Mouse (Mus musculus) kidney, embryonic 15.5 days (tissue): ENCODE data around the gene Nr4a1. TPM values are rescaled to one million over a fixed set of nuclear protein-coding genes. Genes with fewer than 3 reads are reported as not detected.

Experiments
- ATAC-seq: fragments of 200-750 bp; cut with Nextera tagmentation; replicated peaks from 2 replicates; pipeline ENCODE4 v1.8.0; 2017; ENCODE audit warnings: moderate TSS enrichment; ENCODE audit not compliant: low FRiP score
- H3K27ac ChIP-seq: fragments of 300-500 bp; sonication (generic); 2 replicates; pipeline ENCODE4 v1.5.1; 2015; ENCODE audit warnings: mild to moderate bottlenecking, inconsistent platforms
- H3K27me3 ChIP-seq: fragments of 300-500 bp; sonication (generic); 2 replicates; pipeline ENCODE4 v1.6.1; 2015; ENCODE audit warnings: inconsistent platforms
- H3K36me3 ChIP-seq: fragments of 300-500 bp; sonication (generic); 2 replicates; pipeline ENCODE4 v1.6.1; 2015; ENCODE audit warnings: inconsistent platforms
- H3K4me1 ChIP-seq: fragments of 300-500 bp; sonication (generic); 2 replicates; pipeline ENCODE4 v1.6.1; 2015; ENCODE audit warnings: inconsistent platforms
- H3K4me2 ChIP-seq: fragments of 300-500 bp; sonication (generic); 2 replicates; pipeline ENCODE4 v1.6.1; 2015; ENCODE audit warnings: moderate library complexity, mild to moderate bottlenecking, inconsistent platforms
- H3K4me3 ChIP-seq: fragments of 300-500 bp; sonication (generic); replicated peaks from 2 replicates; pipeline ENCODE4 v1.5.1; 2015; ENCODE audit warnings: mild to moderate bottlenecking, inconsistent platforms
- H3K9ac ChIP-seq: fragments of 300-500 bp; sonication (generic); 2 replicates; pipeline ENCODE4 v1.6.1; 2015; ENCODE audit warnings: mild to moderate bottlenecking, inconsistent platforms
- H3K9me3 ChIP-seq: fragments of 300-500 bp; sonication (generic); replicated peaks from 2 replicates; pipeline ENCODE4 v1.6.1; 2016; ENCODE audit warnings: inconsistent platforms
- WGBS: fragments of 180-500 bp; shearing (Covaris S2); methylation state at CpG from one replicate; pipeline ENCODE4 v1.1.7; 2015; ENCODE audit warnings: mixed read lengths; 5-methylcytosine and 5-hydroxymethylcytosine counted together
- polyA plus RNA-seq: library from polyadenylated mRNA; unstranded; fragments of >200 nt; fragmentation: Nextera tagmentation; extraction: Ambion mirVana; gene quantifications from 2 replicates; pipeline ENCODE4 v1.2.1, GENCODE M21; 2015

The Nr4a1 gene
- polyA plus RNA-seq, 1 experiment from 2014 or later = 10.0 TPM

- H3K9ac ChIP-seq = peak overlapping the region; percentile 47
- H3K27me3 ChIP-seq = no peaks in the 10 kb centered on the region
- ATAC-seq = peak; percentile 97
- H3K4me3 ChIP-seq = peak overlapping the region; percentile 52
- H3K4me2 ChIP-seq = peak overlapping the region; percentile 78
- under 1% methylated on average over 56 of the region's 56 CpGs for WGBS
- peaks cover 26% of the 10 kb centered on the region for H3K4me1 ChIP-seq
- H3K9me3 ChIP-seq = no peaks in the 10 kb centered on the region
- H3K27ac ChIP-seq = peak overlapping the region; percentile 90
- H3K36me3 ChIP-seq = no peaks in the 10 kb centered on the region
Measured at GRCm38 (mm10) chr15:101246231-101247154, 7.6 kb upstream of the Nr4a1 start.

GRCm38 (mm10) chr15:101247155-101247498, 6.9 kb upstream of the Nr4a1 start:
- H3K27me3 ChIP-seq = no peaks in the 10 kb centered on the region
- peak overlapping the region; percentile 78 for H3K4me2 ChIP-seq
- H3K9ac ChIP-seq = no peak overlapping the region
- H3K4me1 ChIP-seq = peaks cover 20% of the 10 kb centered on the region
- ATAC-seq = no peak
- no peaks in the 10 kb centered on the region for H3K9me3 ChIP-seq
- H3K36me3 ChIP-seq = no peaks in the 10 kb centered on the region
- WGBS = 71% methylated on average over 1 of the region's 1 CpGs
- H3K4me3 ChIP-seq = no peak overlapping the region
- H3K27ac ChIP-seq = peak overlapping the region; percentile 90

- no peak overlapping the region for H3K9ac ChIP-seq
- 62% methylated on average over 5 of the region's 5 CpGs for WGBS
- ATAC-seq = no peak
Measured at GRCm38 (mm10) chr15:101248029-101248710, 5.9 kb upstream of the Nr4a1 start.

GRCm38 (mm10) chr15:101250220-101250800, 3.8 kb upstream of the Nr4a1 start:
- no peak overlapping the region for H3K27ac ChIP-seq
- H3K36me3 ChIP-seq = no peaks in the 10 kb centered on the region
- no peak overlapping the region for H3K9ac ChIP-seq
- no peak overlapping the region for H3K4me2 ChIP-seq
- H3K27me3 ChIP-seq = no peaks in the 10 kb centered on the region
- 71% methylated on average over 9 of the region's 9 CpGs for WGBS
- H3K4me3 ChIP-seq = no peak overlapping the region
- H3K4me1 ChIP-seq = peaks cover 20% of the 10 kb centered on the region
- H3K9me3 ChIP-seq = no peaks in the 10 kb centered on the region
- no peak for ATAC-seq

More at GRCm38 (mm10) chr15:101248029-101248710, 5.9 kb upstream of the Nr4a1 start:
- no peaks in the 10 kb centered on the region for H3K36me3 ChIP-seq
- no peak overlapping the region for H3K4me2 ChIP-seq
- no peak overlapping the region for H3K27ac ChIP-seq
- H3K27me3 ChIP-seq = no peaks in the 10 kb centered on the region
- no peaks in the 10 kb centered on the region for H3K9me3 ChIP-seq
- H3K4me1 ChIP-seq = peaks cover 15% of the 10 kb centered on the region
- no peak overlapping the region for H3K4me3 ChIP-seq

GRCm38 (mm10) chr15:101251930-101252329, 2.1 kb upstream of the Nr4a1 start:
- 92% methylated on average over 5 of the region's 5 CpGs for WGBS
- Histone ChIP-seq H3K9me3 (no peaks in the 10 kb centered on the region), H3K9ac (no peak overlapping the region), H3K27ac (no peak overlapping the region), H3K36me3 (no peaks in the 10 kb centered on the region), H3K27me3 (no peaks in the 10 kb centered on the region), H3K4me1 (peaks cover 12% of the 10 kb centered on the region), H3K4me3 (no peak overlapping the region), H3K4me2 (no peak overlapping the region)
- ATAC-seq = no peak

- no peak for ATAC-seq
- Histone ChIP-seq H3K4me1 (peaks cover 9% of the 10 kb centered on the region), H3K4me2 (no peak overlapping the region), H3K27ac (no peak overlapping the region), H3K9me3 (no peaks in the 10 kb centered on the region), H3K36me3 (no peaks in the 10 kb centered on the region), H3K9ac (no peak overlapping the region), H3K4me3 (no peak overlapping the region), H3K27me3 (no peaks in the 10 kb centered on the region)
- 87% methylated on average over 6 of the region's 6 CpGs for WGBS
Measured at GRCm38 (mm10) chr15:101252614-101253013, 1.5 kb upstream of the Nr4a1 start.

GRCm38 (mm10) chr15:101253563-101253885, 545 bp upstream of the Nr4a1 start:
- Histone ChIP-seq H3K9me3 (no peaks in the 10 kb centered on the region), H3K4me1 (peaks cover 9% of the 10 kb centered on the region), H3K27ac (0 out of 2 replicates have a peak overlapping the region, but pooled peaks have one; percentile 24), H3K27me3 (no peaks in the 10 kb centered on the region), H3K9ac (peak overlapping the region; percentile 68; the same call in 1 of the 2 replicates), H3K4me3 (peak overlapping the region; percentile 58), H3K36me3 (no peaks in the 10 kb centered on the region), H3K4me2 (peak overlapping the region; percentile 88)
- no peak for ATAC-seq
- 35% methylated on average over 3 of the region's 3 CpGs for WGBS

GRCm38 (mm10) chr15:101255842-101256462, 1.9 kb downstream of the Nr4a1 start:
- H3K4me1 ChIP-seq = peaks cover 20% of the 10 kb centered on the region
- H3K36me3 ChIP-seq = no peaks in the 10 kb centered on the region
- H3K4me3 ChIP-seq = no peak overlapping the region
- no peak for ATAC-seq
- no peaks in the 10 kb centered on the region for H3K9me3 ChIP-seq
- no peak overlapping the region for H3K4me2 ChIP-seq
- H3K27ac ChIP-seq = no peak overlapping the region
- WGBS = 78% methylated on average over 7 of the region's 7 CpGs
- H3K27me3 ChIP-seq = no peaks in the 10 kb centered on the region
- H3K9ac ChIP-seq = no peak overlapping the region

- ATAC-seq = no peak
- H3K4me2 ChIP-seq = no peak overlapping the region
- H3K27me3 ChIP-seq = no peaks in the 10 kb centered on the region
- no peaks in the 10 kb centered on the region for H3K9me3 ChIP-seq
- no peak overlapping the region for H3K9ac ChIP-seq
- peaks cover 27% of the 10 kb centered on the region for H3K4me1 ChIP-seq
- 72% methylated on average over 14 of the region's 14 CpGs for WGBS
- no peak overlapping the region for H3K4me3 ChIP-seq
- no peak overlapping the region for H3K27ac ChIP-seq
- H3K36me3 ChIP-seq = no peaks in the 10 kb centered on the region
Measured at GRCm38 (mm10) chr15:101256463-101257206, 2.6 kb downstream of the Nr4a1 start.

GRCm38 (mm10) chr15:101258420-101258819, 4.4 kb downstream of the Nr4a1 start:
- Histone ChIP-seq H3K27ac (no peak overlapping the region), H3K36me3 (no peaks in the 10 kb centered on the region), H3K9me3 (no peaks in the 10 kb centered on the region), H3K4me1 (peaks cover 36% of the 10 kb centered on the region), H3K9ac (no peak overlapping the region), H3K4me2 (no peak overlapping the region), H3K4me3 (no peak overlapping the region), H3K27me3 (no peaks in the 10 kb centered on the region)
- ATAC-seq = no peak
- WGBS = 78% methylated on average over 11 of the region's 11 CpGs

- H3K36me3 ChIP-seq = no peaks in the 10 kb centered on the region
- H3K4me3 ChIP-seq = no peak overlapping the region
- no peak overlapping the region for H3K9ac ChIP-seq
Measured at GRCm38 (mm10) chr15:101259922-101260321, 5.9 kb downstream of the Nr4a1 start.

More at GRCm38 (mm10) chr15:101259922-101260321, 5.9 kb downstream of the Nr4a1 start:
- 85% methylated on average over 3 of the region's 3 CpGs for WGBS
- ATAC-seq = no peak
- Histone ChIP-seq H3K4me1 (peaks cover 30% of the 10 kb centered on the region), H3K27me3 (no peaks in the 10 kb centered on the region), H3K4me2 (no peak overlapping the region), H3K9me3 (no peaks in the 10 kb centered on the region), H3K27ac (peak overlapping the region; percentile 83; the same call in 1 of the 2 replicates)
